Mouse (Mus musculus) liver, adult 10 weeks (tissue): ENCODE measurements around the gene Snrnp25. TPM values are rescaled to one million over a fixed set of nuclear protein-coding genes. Genes with fewer than 3 reads are reported as not detected.

Experiments used
- polyA plus RNA-seq: library from polyadenylated mRNA; stranded (reverse); fragments of 350-450 nt; fragmentation: Illumina TruSeq; extraction: RNeasy Lipid Tissue Mini Kit (QIAGEN cat#74804); gene quantifications from one replicate; pipeline ENCODE4 v1.2.3, GENCODE M21; 2014; ENCODE audit warnings: low read depth, low replicate concordance

Gene Snrnp25
- polyA plus RNA-seq: 1.4 TPM

DNA sequence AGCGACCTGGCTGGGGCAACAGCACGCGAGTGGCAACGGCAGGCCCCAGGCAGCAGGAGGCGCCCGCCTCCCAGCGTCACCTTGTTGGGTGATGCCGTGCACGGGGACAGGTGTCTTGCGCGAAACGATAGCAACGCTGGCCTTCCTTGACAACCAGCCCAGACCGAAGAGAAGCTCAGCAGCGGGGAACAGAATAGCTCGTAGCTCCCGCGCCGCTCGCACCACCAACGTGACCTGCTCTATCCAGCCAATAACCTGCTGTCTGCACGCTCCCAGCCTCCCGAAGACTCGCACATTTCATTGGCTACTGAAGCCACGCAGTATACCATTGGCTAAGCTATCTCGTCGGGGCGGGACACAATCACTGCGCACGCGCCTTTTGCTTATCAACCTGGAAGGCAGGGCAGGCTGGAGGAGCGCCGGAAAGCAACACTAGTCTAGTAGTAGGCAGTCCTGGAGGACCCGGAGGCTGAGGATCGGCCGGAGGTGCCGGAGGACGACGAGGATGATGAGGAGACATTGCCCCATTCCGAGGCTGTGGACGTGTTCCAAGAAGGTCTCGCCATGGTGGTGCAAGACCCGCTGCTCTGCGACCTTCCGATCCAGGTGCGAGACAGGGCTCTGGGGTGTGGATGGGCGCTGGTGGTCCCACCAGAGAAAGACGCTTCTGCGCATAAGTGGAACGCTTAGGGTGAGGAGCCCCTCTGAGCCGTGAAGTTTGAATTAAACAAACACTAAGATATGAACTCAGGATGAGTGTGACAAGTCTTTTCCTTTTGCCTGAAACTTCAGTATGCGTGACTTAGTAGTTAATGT, at the start of gene Snrnp25:
Gene Snrnp25 (plus strand): TSS at position 358 of the 816 bp plus-strand sequence.

DNA sequence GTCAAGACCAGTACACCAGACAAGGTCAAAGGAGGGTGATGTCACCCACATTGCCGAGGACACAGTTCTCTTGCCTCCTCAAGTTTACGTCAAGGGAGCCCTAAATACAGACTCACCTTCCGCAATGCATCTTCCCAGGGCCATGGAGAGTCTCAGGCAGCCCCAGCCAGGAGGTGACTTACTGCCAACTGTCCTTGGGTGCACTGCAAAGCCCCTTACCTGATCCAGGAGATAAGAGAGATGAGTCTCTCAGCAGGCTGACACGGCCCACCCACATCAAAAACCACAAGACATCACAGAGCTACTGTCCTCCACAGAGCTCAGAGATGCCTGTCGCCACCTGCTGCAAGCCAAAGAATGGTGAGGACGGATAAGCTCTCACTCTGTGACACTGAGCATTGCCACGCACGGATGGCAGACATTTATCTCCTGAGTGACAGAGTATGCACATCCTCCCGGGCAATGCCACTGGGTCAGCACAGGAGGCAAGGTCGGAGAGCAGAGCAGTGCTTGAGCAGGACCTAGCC, 5.1 kb upstream of the Snrnp25 start, which contains the start of gene Il9r:
Gene Il9r (minus strand): TSS at position 205 of the 527 bp plus-strand sequence.

DNA sequence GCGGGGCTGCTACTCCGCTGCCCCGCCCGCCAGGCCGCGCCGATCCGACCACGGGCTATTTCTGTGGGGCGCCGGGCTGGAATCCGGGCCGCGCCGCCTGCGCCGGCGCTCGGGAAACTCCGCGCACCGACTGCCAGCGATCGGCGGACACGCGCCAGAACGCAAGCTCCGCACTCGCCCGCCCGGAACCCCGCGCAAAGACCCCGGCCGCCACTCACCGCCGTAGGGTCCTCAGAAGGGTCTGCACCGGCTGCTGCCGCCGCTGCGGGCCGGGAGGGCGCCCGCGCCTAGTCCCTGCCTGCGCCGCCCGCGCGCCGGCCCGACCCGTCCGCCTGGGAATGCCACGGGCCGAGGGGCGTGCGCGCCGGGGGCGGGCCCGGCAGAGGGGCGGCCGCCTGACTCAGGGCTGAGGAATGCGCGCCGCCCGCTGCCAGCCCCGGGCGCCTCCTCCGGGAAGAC, 16.8 kb downstream of the Snrnp25 start, which contains the start of gene Rhbdf1:
Gene Rhbdf1 (minus strand): TSS at position 350 of the 459 bp plus-strand sequence.

GRCm38 (mm10) chr11:32226124-32226871, 21.1 kb downstream of the Snrnp25 start, which contains the start of gene Mpg:
Mpg (plus strand) TSS chr11:32226505.

Other genes starting within 250 kb of the Snrnp25 start
- gene 4930524B15Rik, start 239.8 kb upstream of the Snrnp25 start, polyA plus RNA-seq: not detected
- not detected for gene Nsg2, start 205.0 kb upstream of the Snrnp25 start, polyA plus RNA-seq
- gene Il9r, start 5.1 kb upstream of the Snrnp25 start, polyA plus RNA-seq: not detected
- gene Rhbdf1, start 16.9 kb downstream of the Snrnp25 start, polyA plus RNA-seq: not detected
- gene Mpg, start 21.1 kb downstream of the Snrnp25 start, polyA plus RNA-seq: 3.4 TPM
- 7.3 TPM for gene Nprl3, start 62.3 kb downstream of the Snrnp25 start, polyA plus RNA-seq
- gene Hba-x, start 71.0 kb downstream of the Snrnp25 start, polyA plus RNA-seq: not detected
- gene Hba-a1, start 78.1 kb downstream of the Snrnp25 start, polyA plus RNA-seq: 1.6 TPM
- gene Hbq1b, start 81.5 kb downstream of the Snrnp25 start, polyA plus RNA-seq: not detected
- gene Hba-a2, start 91.1 kb downstream of the Snrnp25 start, polyA plus RNA-seq: 196 TPM
- not detected for gene Hbq1a, start 94.7 kb downstream of the Snrnp25 start, polyA plus RNA-seq
- 0.13 TPM for gene Sh3pxd2b, start 142.4 kb downstream of the Snrnp25 start, polyA plus RNA-seq
- 0.69 TPM for gene Ubtd2, start 250.0 kb downstream of the Snrnp25 start, polyA plus RNA-seq